Mouse (Mus musculus): ENCODE results near the gene Syndig1. TPM values are rescaled to one million over a fixed set of nuclear protein-coding genes. Genes with fewer than 3 reads are reported as not detected.

Syndig1 gene
- polyA plus RNA-seq, 2 experiments, result 0.10 to 0.63 TPM

DNA sequence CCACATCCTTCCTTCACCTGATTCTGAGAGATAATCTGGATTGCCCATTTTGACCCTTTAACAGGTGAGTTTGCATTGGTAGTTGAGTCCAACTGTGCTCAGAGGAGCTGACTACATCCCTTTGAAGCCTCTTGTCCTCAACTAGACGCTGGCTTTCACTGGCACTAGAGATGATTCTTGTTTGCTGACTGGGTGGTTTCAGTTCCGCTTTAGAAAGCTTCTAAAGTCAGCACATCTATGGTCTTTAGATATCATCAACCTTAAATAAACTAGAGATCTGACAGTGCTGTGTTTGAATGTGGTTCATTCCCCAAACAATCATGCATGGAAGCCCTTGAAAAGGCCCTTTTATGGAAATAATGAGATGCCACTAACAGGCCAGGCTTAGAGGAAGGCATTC, 67.3 kb downstream of the Syndig1 start:
- ATAC-seq (ENCODE audit: insufficient read depth) (no peak), DNase-seq (ENCODE audit: low read depth in 3 of 3, low spot score in 3 of 3) (no peak)
- TF ChIP-seq CTCF (IDR thresholded peaks at IDR 0.05; ENCODE audit: low read depth), result no peak
- no peak for TF ChIP-seq EP300 (IDR thresholded peaks at IDR 0.05; ENCODE audit: low read depth)
- Histone ChIP-seq H3K4me3 (ENCODE audit: insufficient read depth in 1 of 2, low read depth in 2 of 2, low read length in 2 of 2) (no peak overlapping the region), H3K4me2 (ENCODE audit: low read depth) (no peak overlapping the region), H3K9ac (replicated peaks) (no peak overlapping the region), H3K27ac (no peak overlapping the region), H3K9me3 (ENCODE audit: control insufficient read depth, low read length) (no peaks in the 10 kb centered on the region), H3K27me3 (ENCODE audit: control insufficient read depth, insufficient read depth, low read length) (no peaks in the 10 kb centered on the region), H3K4me1 (replicated peaks; ENCODE audit: control insufficient read depth in 2 of 2, insufficient read depth in 2 of 2, low read length in 1 of 2) (no peaks in the 10 kb centered on the region), H3K36me3 (replicated peaks; ENCODE audit: control insufficient read depth, insufficient read depth, low read depth) (no peaks in the 10 kb centered on the region)
- 56% methylated on average over 2 of the region's 2 CpGs for WGBS (ENCODE audit: insufficient replicate concordance)

DNA sequence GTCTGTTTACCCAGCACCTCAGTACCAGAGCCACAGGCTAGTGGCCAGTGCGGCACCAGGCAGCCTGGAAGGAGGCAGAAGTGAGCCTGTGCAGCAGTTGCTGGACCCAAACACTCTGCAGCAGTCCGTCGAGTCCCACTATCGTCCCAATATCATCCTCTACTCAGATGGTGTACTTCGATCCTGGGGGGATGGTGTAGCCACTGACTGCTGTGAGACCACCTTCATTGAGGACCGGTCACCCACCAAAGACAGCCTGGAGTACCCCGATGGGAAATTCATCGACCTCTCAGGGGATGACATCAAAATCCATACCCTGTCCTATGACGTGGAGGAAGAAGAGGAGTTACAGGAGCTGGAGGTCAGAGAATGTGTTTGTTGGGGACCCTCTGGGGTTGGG, 70.6 kb downstream of the Syndig1 start:
- no peak for DNase-seq (ENCODE audit: low read depth in 3 of 3, low spot score in 3 of 3)

DNA sequence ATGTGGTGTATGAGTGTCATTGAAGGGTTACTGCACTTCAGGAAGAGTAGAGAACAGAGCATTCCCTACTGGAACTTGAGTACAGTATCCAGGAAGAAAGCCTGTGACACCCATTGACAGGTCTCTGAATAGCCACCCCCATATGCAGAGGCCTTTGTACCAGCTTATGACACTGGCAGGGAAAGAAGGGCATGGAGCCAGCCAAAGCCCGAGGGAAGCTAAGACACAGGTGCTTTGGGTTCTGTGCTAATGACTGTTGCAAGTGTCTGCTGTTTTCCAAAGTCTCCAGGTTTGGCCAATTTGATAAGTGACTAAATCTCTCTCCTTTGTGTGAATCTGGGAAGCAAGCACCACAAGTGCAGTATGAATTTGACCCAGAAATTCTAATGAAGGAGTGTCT, 71.6 kb downstream of the Syndig1 start:
- no peak for TF ChIP-seq CTCF (IDR thresholded peaks at IDR 0.05; ENCODE audit: low read depth)
- H3K4me2 ChIP-seq (ENCODE audit: low read depth), result no peak overlapping the region
- no peak overlapping the region for H3K9ac ChIP-seq (replicated peaks)
- ATAC-seq (ENCODE audit: insufficient read depth) (no peak), DNase-seq (ENCODE audit: low read depth in 3 of 3, low spot score in 3 of 3) (no peak)
- H3K27ac ChIP-seq, result no peak overlapping the region
- H3K4me1 ChIP-seq (replicated peaks; ENCODE audit: control insufficient read depth in 2 of 2, insufficient read depth in 2 of 2, low read length in 1 of 2), result no peaks in the 10 kb centered on the region
- H3K4me3 ChIP-seq (ENCODE audit: insufficient read depth in 1 of 2, low read depth in 2 of 2, low read length in 2 of 2), result no peak overlapping the region
- no peaks in the 10 kb centered on the region for H3K27me3 ChIP-seq (ENCODE audit: control insufficient read depth, insufficient read depth, low read length)
- no peaks in the 10 kb centered on the region for H3K36me3 ChIP-seq (replicated peaks; ENCODE audit: control insufficient read depth, insufficient read depth, low read depth)
- H3K9me3 ChIP-seq (ENCODE audit: control insufficient read depth, low read length), result no peaks in the 10 kb centered on the region
- WGBS (ENCODE audit: insufficient replicate concordance), result 48% methylated on average over 1 of the region's 1 CpGs

More for the DNA sequence above, 70.6 kb downstream of the Syndig1 start:
- H3K27ac ChIP-seq, result no peak overlapping the region
- TF ChIP-seq EP300 (IDR thresholded peaks at IDR 0.05; ENCODE audit: low read depth), result no peak
- no peaks in the 10 kb centered on the region for H3K36me3 ChIP-seq (replicated peaks; ENCODE audit: control insufficient read depth, insufficient read depth, low read depth)
- no peak for ATAC-seq (ENCODE audit: insufficient read depth)
- no peak overlapping the region for H3K4me3 ChIP-seq (ENCODE audit: insufficient read depth in 1 of 2, low read depth in 2 of 2, low read length in 2 of 2)
- H3K27me3 ChIP-seq (ENCODE audit: control insufficient read depth, insufficient read depth, low read length), result no peaks in the 10 kb centered on the region
- H3K4me2 ChIP-seq (ENCODE audit: low read depth), result no peak overlapping the region
- WGBS (ENCODE audit: insufficient replicate concordance), result 64% methylated on average over 9 of the region's 9 CpGs
- H3K4me1 ChIP-seq (replicated peaks; ENCODE audit: control insufficient read depth in 2 of 2, insufficient read depth in 2 of 2, low read length in 1 of 2), result no peaks in the 10 kb centered on the region
- no peak overlapping the region for H3K9ac ChIP-seq (replicated peaks)
- H3K9me3 ChIP-seq (ENCODE audit: control insufficient read depth, low read length), result no peaks in the 10 kb centered on the region

DNA sequence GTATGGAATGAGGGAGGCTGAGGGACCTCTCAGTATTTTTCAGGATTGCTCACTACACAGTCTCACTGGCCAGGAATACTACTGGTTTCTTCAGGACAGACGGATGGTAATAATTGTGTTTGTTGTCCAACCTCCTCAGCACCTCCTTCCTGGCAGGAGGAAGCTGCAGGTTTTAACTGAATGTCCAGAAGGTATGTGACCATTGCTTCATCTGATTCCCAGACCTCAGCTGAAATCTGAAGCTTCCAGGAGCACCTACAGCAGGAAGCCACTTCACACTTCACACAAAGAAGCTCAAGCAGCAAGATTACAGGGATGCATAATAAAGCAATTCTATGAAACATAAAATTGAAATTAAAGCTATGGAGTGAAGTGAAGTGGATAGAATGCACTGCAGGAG, 75.4 kb downstream of the Syndig1 start:
- H3K27ac ChIP-seq, result no peak overlapping the region
- no peak overlapping the region for H3K9ac ChIP-seq (replicated peaks)
- TF ChIP-seq EP300 (IDR thresholded peaks at IDR 0.05; ENCODE audit: low read depth), result no peak
- TF ChIP-seq CTCF (IDR thresholded peaks at IDR 0.05; ENCODE audit: low read depth), result no peak
- H3K4me1 ChIP-seq (replicated peaks; ENCODE audit: control insufficient read depth in 2 of 2, insufficient read depth in 2 of 2, low read length in 1 of 2), result no peaks in the 10 kb centered on the region
- 48% methylated on average over 1 of the region's 1 CpGs for WGBS (ENCODE audit: insufficient replicate concordance)
- no peak for DNase-seq (ENCODE audit: low read depth in 3 of 3, low spot score in 3 of 3)
- ATAC-seq (ENCODE audit: insufficient read depth), result no peak
- H3K9me3 ChIP-seq (ENCODE audit: control insufficient read depth, low read length), result no peaks in the 10 kb centered on the region
- no peak overlapping the region for H3K4me3 ChIP-seq (ENCODE audit: insufficient read depth in 1 of 2, low read depth in 2 of 2, low read length in 2 of 2)
- H3K27me3 ChIP-seq (ENCODE audit: control insufficient read depth, insufficient read depth, low read length), result no peaks in the 10 kb centered on the region
- H3K36me3 ChIP-seq (replicated peaks; ENCODE audit: control insufficient read depth, insufficient read depth, low read depth), result no peaks in the 10 kb centered on the region
- H3K4me2 ChIP-seq (ENCODE audit: low read depth), result no peak overlapping the region

DNA sequence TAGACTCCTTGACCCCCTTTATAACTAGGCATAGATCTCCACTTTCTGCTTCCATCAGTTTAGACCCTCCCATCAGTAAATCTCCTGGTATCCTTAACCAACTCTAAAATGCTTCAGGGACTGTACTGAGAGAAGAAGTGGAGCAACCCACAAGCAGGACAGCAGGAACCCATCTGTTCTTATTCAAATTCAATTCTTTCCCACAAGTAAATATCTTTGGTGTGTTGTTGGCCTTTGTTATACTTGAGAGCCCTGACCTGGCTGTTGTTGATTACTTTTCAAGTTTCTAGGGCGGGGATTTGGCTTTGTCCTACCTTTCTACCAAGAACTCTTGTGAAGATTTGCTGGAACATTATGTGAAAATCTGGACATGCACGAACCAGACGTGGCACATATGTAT, 77.7 kb downstream of the Syndig1 start:
- H3K27ac ChIP-seq, result no peak overlapping the region
- no peaks in the 10 kb centered on the region for H3K4me1 ChIP-seq (replicated peaks; ENCODE audit: control insufficient read depth in 2 of 2, insufficient read depth in 2 of 2, low read length in 1 of 2)
- DNase-seq (ENCODE audit: low read depth in 3 of 3, low spot score in 3 of 3), result no peak
- H3K4me3 ChIP-seq (ENCODE audit: insufficient read depth in 1 of 2, low read depth in 2 of 2, low read length in 2 of 2), result no peak overlapping the region
- H3K4me2 ChIP-seq (ENCODE audit: low read depth), result no peak overlapping the region
- ATAC-seq (ENCODE audit: insufficient read depth), result no peak
- WGBS (ENCODE audit: insufficient replicate concordance), result 37% methylated on average over 3 of the region's 3 CpGs
- no peaks in the 10 kb centered on the region for H3K27me3 ChIP-seq (ENCODE audit: control insufficient read depth, insufficient read depth, low read length)
- no peaks in the 10 kb centered on the region for H3K36me3 ChIP-seq (replicated peaks; ENCODE audit: control insufficient read depth, insufficient read depth, low read depth)
- H3K9me3 ChIP-seq (ENCODE audit: control insufficient read depth, low read length), result no peaks in the 10 kb centered on the region
- TF ChIP-seq CTCF (IDR thresholded peaks at IDR 0.05; ENCODE audit: low read depth) (no peak), EP300 (IDR thresholded peaks at IDR 0.05; ENCODE audit: low read depth) (no peak)
- no peak overlapping the region for H3K9ac ChIP-seq (replicated peaks)

DNA sequence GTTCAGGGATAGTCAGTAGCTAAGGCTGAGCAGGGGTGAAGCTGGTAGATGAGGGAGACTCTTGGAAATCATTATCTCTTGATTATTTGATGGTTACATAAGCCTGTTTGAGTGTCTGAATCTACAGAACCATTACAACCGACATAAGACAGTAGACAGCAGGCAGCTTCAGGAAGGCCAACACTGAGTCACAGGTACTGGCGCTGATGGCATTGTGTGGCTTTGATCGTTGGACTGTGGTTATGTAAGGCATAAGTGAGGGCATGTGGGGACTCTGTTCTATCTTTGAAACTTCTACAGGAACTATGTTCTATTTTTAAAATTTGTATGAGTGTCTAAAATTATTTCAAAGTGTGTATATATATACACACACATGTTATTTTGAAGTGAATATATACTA, 88.2 kb downstream of the Syndig1 start:
- no peak overlapping the region for H3K9ac ChIP-seq (replicated peaks)
- no peaks in the 10 kb centered on the region for H3K4me1 ChIP-seq (replicated peaks; ENCODE audit: control insufficient read depth in 2 of 2, insufficient read depth in 2 of 2, low read length in 1 of 2)
- no peak for ATAC-seq (ENCODE audit: insufficient read depth)
- TF ChIP-seq CTCF (IDR thresholded peaks at IDR 0.05; ENCODE audit: low read depth) (no peak), EP300 (IDR thresholded peaks at IDR 0.05; ENCODE audit: low read depth) (no peak)
- H3K27me3 ChIP-seq (ENCODE audit: control insufficient read depth, insufficient read depth, low read length), result no peaks in the 10 kb centered on the region
- H3K4me3 ChIP-seq (ENCODE audit: insufficient read depth in 1 of 2, low read depth in 2 of 2, low read length in 2 of 2), result no peak overlapping the region
- no peaks in the 10 kb centered on the region for H3K36me3 ChIP-seq (replicated peaks; ENCODE audit: control insufficient read depth, insufficient read depth, low read depth)
- no peak overlapping the region for H3K4me2 ChIP-seq (ENCODE audit: low read depth)
- no peak for DNase-seq (ENCODE audit: low read depth in 3 of 3, low spot score in 3 of 3)
- H3K9me3 ChIP-seq (ENCODE audit: control insufficient read depth, low read length), result no peaks in the 10 kb centered on the region
- 64% methylated on average over 3 of the region's 3 CpGs for WGBS (ENCODE audit: insufficient replicate concordance)
- H3K27ac ChIP-seq, result no peak overlapping the region
